Mouse (Mus musculus): ENCODE data around the gene Tmem52b.

DNA sequence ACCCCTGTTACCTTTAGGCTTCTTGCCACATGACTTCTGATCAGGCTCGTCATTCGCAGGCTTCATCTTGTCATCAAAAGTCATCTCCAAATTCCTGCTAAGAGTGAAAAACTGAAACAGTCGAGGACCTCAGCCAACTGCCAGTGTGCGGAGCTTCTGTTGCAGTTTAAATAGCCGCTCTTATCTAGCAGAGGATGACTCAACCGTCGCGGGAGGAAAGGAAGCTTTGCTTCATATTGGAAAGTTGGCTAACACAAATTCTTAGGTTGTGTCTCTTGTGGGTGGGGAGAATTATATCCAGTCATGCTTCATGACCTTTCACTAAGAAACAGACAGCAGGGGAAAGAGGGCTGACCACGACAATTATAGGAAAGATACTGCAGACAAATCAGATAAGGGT lies 5.3 kb upstream of the Tmem52b start, which contains the start of gene Olr1:
- TF ChIP-seq CTCF (IDR thresholded peaks at IDR 0.05) (no peak), POLR2A (IDR thresholded peaks at IDR 0.05; ENCODE audit: insufficient read depth, low read depth, low read length) (no peak), EP300 (IDR thresholded peaks at IDR 0.05; ENCODE audit: insufficient read depth, low read depth, low read length) (no peak)
